Mouse (Mus musculus) MEL (cell line): ENCODE results near the gene Ube2d2b. TPM values are rescaled to one million over a fixed set of nuclear protein-coding genes. Genes with fewer than 3 reads are reported as not detected.

Experiments
- DNase-seq: peaks from one replicate; pipeline ENCODE4 v3.0.0; 2011; ENCODE audit warnings: low read depth, low spot score
- H3K27ac ChIP-seq: 2 replicates; pipeline ENCODE4 v1.5.1; 2012; ENCODE audit warnings: low read depth, mild to moderate bottlenecking, control low read depth, low read length, moderate library complexity; ENCODE audit not compliant: control insufficient read depth
- H3K27me3 ChIP-seq, 2 experiments: fragments of 150-350 bp in 1 of 2; sonication (generic) in 1 of 2; 2 replicates each; pipeline ENCODE4 v1.6.1; 2012; ENCODE audit warnings: low read length in 2 of 2, mild to moderate bottlenecking in 2 of 2, improper control_type of control experiment in 1 of 2, moderate library complexity in 1 of 2; ENCODE audit not compliant: insufficient read depth in 2 of 2, control insufficient read depth in 1 of 2
- H3K36me3 ChIP-seq, 2 experiments: 2 replicates each; pipeline ENCODE4 v1.6.1; 2012 to 2014; ENCODE audit warnings: low read length in 2 of 2, improper control_type of control experiment in 1 of 2, inconsistent platforms in 1 of 2, mild to moderate bottlenecking in 1 of 2; ENCODE audit not compliant: insufficient read depth in 2 of 2, control insufficient read depth in 1 of 2
- H3K4me1 ChIP-seq, 2 experiments: fragments of 150-350 bp in 1 of 2; sonication (generic) in 1 of 2; 2 replicates each; pipeline ENCODE4 v1.6.1; 2012; ENCODE audit warnings: low read length in 2 of 2, improper control_type of control experiment in 1 of 2, mild to moderate bottlenecking in 1 of 2; ENCODE audit not compliant: insufficient read depth in 2 of 2, control insufficient read depth in 1 of 2
- H3K4me3 ChIP-seq, 2 experiments: fragments of 150-350 bp in 1 of 2; sonication (generic) in 1 of 2; 2 replicates each; pipeline ENCODE4 v1.5.1; 2012; ENCODE audit warnings: low read depth in 2 of 2, low read length in 2 of 2, mild to moderate bottlenecking in 2 of 2, moderate library complexity in 2 of 2, control low read depth in 1 of 2, improper control_type of control experiment in 1 of 2; ENCODE audit not compliant: control insufficient read depth in 1 of 2, insufficient read depth in 1 of 2
- H3K79me2 ChIP-seq: 2 replicates; pipeline ENCODE4 v1.6.1; 2012; ENCODE audit warnings: mild to moderate bottlenecking, low read length, moderate library complexity; ENCODE audit not compliant: control insufficient read depth, poor library complexity, insufficient read depth
- H3K9ac ChIP-seq: 2 replicates; pipeline ENCODE4 v1.6.1; 2012; ENCODE audit warnings: low read depth, mild to moderate bottlenecking, control low read depth, low read length, moderate library complexity; ENCODE audit not compliant: control insufficient read depth, poor library complexity, severe bottlenecking
- H3K9me3 ChIP-seq: fragments of 150-350 bp; sonication (generic); replicated peaks from 2 replicates; pipeline ENCODE4 v1.6.1; 2012; ENCODE audit warnings: mild to moderate bottlenecking, low read length, improper control_type of control experiment, moderate library complexity; ENCODE audit not compliant: insufficient read depth
- CHD2 ChIP-seq: IDR thresholded peaks from 2 replicates; pipeline ENCODE4 v1.6.1; 2011; ENCODE audit warnings: low read length, improper control_type of control experiment
- CTCF ChIP-seq, 3 experiments: IDR thresholded peaks in 2 of 3; conservative IDR thresholded peaks in 1 of 3; 2 replicates each; pipeline ENCODE4 v1.5.1; 2011 to 2012; ENCODE audit warnings: low read length in 3 of 3, low read depth in 2 of 3, mild to moderate bottlenecking in 2 of 3, improper control_type of control experiment in 1 of 3, inconsistent platforms in 1 of 3, mixed read lengths in 1 of 3, moderate library complexity in 1 of 3; ENCODE audit not compliant: control insufficient read depth in 1 of 3, insufficient read depth in 1 of 3, poor library complexity in 1 of 3, severe bottlenecking in 1 of 3
- E2F4 ChIP-seq: IDR thresholded peaks from 2 replicates; pipeline ENCODE4 v1.6.1; 2011; ENCODE audit warnings: low read depth, low read length, improper control_type of control experiment, borderline replicate concordance
- ELF1 ChIP-seq: IDR thresholded peaks from 2 replicates; pipeline ENCODE4 v1.6.1; 2014; ENCODE audit warnings: low read depth, mild to moderate bottlenecking, inconsistent platforms, low read length, improper control_type of control experiment, moderate library complexity
- EP300 ChIP-seq, 2 experiments: IDR thresholded peaks; 2 replicates each; pipeline ENCODE4 v1.6.1; 2011; ENCODE audit warnings: improper control_type of control experiment in 2 of 2, low read length in 2 of 2, low read depth in 1 of 2, mild to moderate bottlenecking in 1 of 2
- JUND ChIP-seq: IDR thresholded peaks from 2 replicates; pipeline ENCODE4 v1.6.1; 2011; ENCODE audit warnings: low read depth, mild to moderate bottlenecking, improper control_type of control experiment, low read length
- KAT2A ChIP-seq: conservative IDR thresholded peaks from 2 replicates; pipeline ENCODE4 v1.6.1; 2012; ENCODE audit warnings: low read depth, low read length, improper control_type of control experiment, inconsistent platforms
- MAFK ChIP-seq: IDR thresholded peaks from 2 replicates; pipeline ENCODE4 v1.6.1; 2011; ENCODE audit warnings: low read depth, mild to moderate bottlenecking, low read length, improper control_type of control experiment, borderline replicate concordance
- MAZ ChIP-seq: IDR thresholded peaks from 2 replicates; pipeline ENCODE4 v1.6.1; 2012; ENCODE audit warnings: low read depth, mild to moderate bottlenecking, inconsistent platforms, low read length, improper control_type of control experiment
- NELFE ChIP-seq: IDR thresholded peaks from 2 replicates; pipeline ENCODE4 v1.6.1; 2011; ENCODE audit warnings: low read depth, low read length, improper control_type of control experiment
- NRF1 ChIP-seq: IDR thresholded peaks from 2 replicates; pipeline ENCODE4 v1.6.1; 2014; ENCODE audit warnings: low read depth, mild to moderate bottlenecking, inconsistent platforms, low read length, improper control_type of control experiment, moderate library complexity; ENCODE audit not compliant: poor library complexity, insufficient read depth, severe bottlenecking
- POLR2A ChIP-seq, 2 experiments: IDR thresholded peaks; 2 replicates each; pipeline ENCODE4 v1.6.1; 2011 to 2012; ENCODE audit warnings: low read length in 2 of 2, mild to moderate bottlenecking in 2 of 2, control low read depth in 1 of 2, improper control_type of control experiment in 1 of 2, low read depth in 1 of 2, moderate library complexity in 1 of 2; ENCODE audit not compliant: control insufficient read depth in 1 of 2, insufficient read depth in 1 of 2, poor library complexity in 1 of 2
- POLR2AphosphoS2 ChIP-seq: IDR thresholded peaks from 2 replicates; pipeline ENCODE4 v1.6.1; 2011; ENCODE audit warnings: low read length, improper control_type of control experiment
- POLR2AphosphoS5 ChIP-seq: IDR thresholded peaks from 2 replicates; pipeline ENCODE4 v1.6.1; 2012; ENCODE audit warnings: low read depth, borderline replicate concordance, mild to moderate bottlenecking, inconsistent platforms, low read length, moderate library complexity, mixed read lengths
- RCOR1 ChIP-seq: IDR thresholded peaks from 2 replicates; pipeline ENCODE4 v1.6.1; 2012; ENCODE audit warnings: low read depth, mild to moderate bottlenecking, inconsistent platforms, low read length, improper control_type of control experiment
- SMC3 ChIP-seq: IDR thresholded peaks from 2 replicates; pipeline ENCODE4 v1.6.1; 2011; ENCODE audit warnings: low read depth, low read length, improper control_type of control experiment
- TCF12 ChIP-seq: IDR thresholded peaks from 2 replicates; pipeline ENCODE4 v1.6.1; 2014; ENCODE audit warnings: low read depth, mild to moderate bottlenecking, inconsistent platforms, low read length, improper control_type of control experiment, moderate library complexity
- USF2 ChIP-seq, 2 experiments: IDR thresholded peaks; 2 replicates each; pipeline ENCODE4 v1.6.1; 2011 to 2012; ENCODE audit warnings: improper control_type of control experiment in 2 of 2, low read length in 2 of 2, borderline replicate concordance in 1 of 2, inconsistent platforms in 1 of 2, low read depth in 1 of 2, mild to moderate bottlenecking in 1 of 2; ENCODE audit not compliant: insufficient read depth in 1 of 2
- ZNF384 ChIP-seq: IDR thresholded peaks from 2 replicates; pipeline ENCODE4 v1.6.1; 2012; ENCODE audit warnings: low read depth, mild to moderate bottlenecking, inconsistent platforms, low read length, improper control_type of control experiment
- polyA plus RNA-seq, 2 experiments: library from polyadenylated mRNA; stranded (reverse) in 1 of 2; unstranded in 1 of 2; fragments of >175 nt in 1 of 2; fragments of >200 nt in 1 of 2; gene quantifications; 2 replicates each; pipeline versions ENCODE4 v1.2.1 to v1.2.4; 2012; ENCODE audit warnings: low replicate concordance in 2 of 2, low read depth in 1 of 2; ENCODE audit not compliant: insufficient read length in 2 of 2, insufficient read depth in 1 of 2, missing spikeins in 1 of 2
- total RNA-seq: library from RNA; depleted of rRNA; stranded (reverse); fragments of 300-350 nt; gene quantifications from 2 replicates; pipeline ENCODE4 v1.2.3, GENCODE M21; 2012

Gene Ube2d2b
- total and polyA plus RNA-seq, 3 experiments, result 0.08 TPM; not detected in 2

GRCm38 (mm10) chr5:107834287-107834686 is 4.4 kb downstream of the Ube2d2b start:
- Histone ChIP-seq H3K9me3 (no peaks in the 10 kb centered on the region), H3K4me1 (peaks cover 0 to 3% of the 10 kb centered on the region in 2 experiments; a peak in 1 of 4 replicates), H3K27me3 (no peaks in the 10 kb centered on the region), H3K4me3 (no peak overlapping the region), H3K79me2 (no peaks in the 10 kb centered on the region), H3K27ac (no peak overlapping the region), H3K9ac (no peak overlapping the region)
- TF ChIP-seq USF2 (IDR thresholded peaks at IDR 0.05; ENCODE audit: borderline replicate concordance in 1 of 2, insufficient read depth in 1 of 2, low read depth in 1 of 2, low read length in 2 of 2) (no peak), E2F4 (no peak), CHD2 (no peak), NELFE (no peak), ELF1 (no peak), KAT2A (no peak), EP300 (IDR thresholded peaks at IDR 0.05; ENCODE audit: low read depth in 1 of 2, low read length in 2 of 2) (no peak), SMC3 (no peak), MAZ (no peak), POLR2AphosphoS2 (no peak), ZNF384 (no peak), POLR2A (IDR thresholded peaks at IDR 0.05; ENCODE audit: control insufficient read depth in 1 of 2, insufficient read depth in 1 of 2, low read depth in 1 of 2, low read length in 2 of 2, poor library complexity in 1 of 2) (no peak), NRF1 (no peak), POLR2AphosphoS5 (no peak)
- TF ChIP-seq, all 39 proteins: peak for 0
- H3K36me3 ChIP-seq, result peaks cover 0 to 6% of the 10 kb centered on the region in 2 experiments; a peak in 3 of 4 replicates
- DNase-seq, result no peak

- Histone ChIP-seq H3K79me2 (no peaks in the 10 kb centered on the region), H3K9ac (no peak overlapping the region), H3K36me3 (peaks cover 0 to 12% of the 10 kb centered on the region in 2 experiments; a peak in 3 of 4 replicates), H3K27ac (no peak overlapping the region), H3K4me3 (no peak overlapping the region), H3K9me3 (no peaks in the 10 kb centered on the region), H3K4me1 (peaks cover 2 to 12% of the 10 kb centered on the region in 2 experiments; a peak in 3 of 4 replicates), H3K27me3 (no peaks in the 10 kb centered on the region)
- TF ChIP-seq JUND, result no peak
- TF ChIP-seq TCF12, result no peak
- TF ChIP-seq SMC3, result no peak
- no peak for TF ChIP-seq RCOR1
- no peak for TF ChIP-seq POLR2AphosphoS5
- no peak for TF ChIP-seq CTCF (IDR thresholded peaks at IDR 0.05 in 2 of 3, conservative IDR thresholded peaks at IDR 0.05 in 1 of 3; ENCODE audit: control insufficient read depth in 1 of 3, insufficient read depth in 1 of 3, low read depth in 2 of 3, low read length in 3 of 3, poor library complexity in 1 of 3, severe bottlenecking in 1 of 3)
- TF ChIP-seq POLR2AphosphoS2, result no peak
- no peak for TF ChIP-seq KAT2A
- TF ChIP-seq CHD2, result no peak
- no peak for TF ChIP-seq MAFK
- DNase-seq, result peak; percentile 23
Measured at GRCm38 (mm10) chr5:107838891-107839644, 9.2 kb downstream of the Ube2d2b start.
